Mouse (Mus musculus) embryonic fibroblast, embryonic 13.5 days (primary cell): ENCODE measurements around the gene Acap3.

ENCODE experiments used
- CTCF ChIP-seq: IDR thresholded peaks from 2 replicates; pipeline ENCODE4 v1.5.1; 2011; ENCODE audit warnings: mild to moderate bottlenecking, control low read depth, low read length, moderate library complexity, borderline replicate concordance; ENCODE audit not compliant: insufficient read depth
- POLR2A ChIP-seq: IDR thresholded peaks from 2 replicates; pipeline ENCODE4 v1.6.1; 2011; ENCODE audit warnings: low read depth, mild to moderate bottlenecking, control low read depth, low read length, moderate library complexity

GRCm38 (mm10) chr4:155908751-155909150 lies 17.1 kb downstream of the Acap3 start:
- TF ChIP-seq CTCF (no peak), POLR2A (no peak)
